Mouse (Mus musculus) MN1 (cell line): ENCODE measurements around the gene Olfr434.
"Not testable (repeated sequence)": the region's sequence is repeated elsewhere in the genome, so short reads cannot be mapped to it uniquely, and the experiment has no call there.

Experiments
- DNase-seq: peaks from one replicate; pipeline ENCODE4 v3.0.0-alpha.2; 2016; ENCODE audit warnings: low spot score

Gene Olfr434

DNA sequence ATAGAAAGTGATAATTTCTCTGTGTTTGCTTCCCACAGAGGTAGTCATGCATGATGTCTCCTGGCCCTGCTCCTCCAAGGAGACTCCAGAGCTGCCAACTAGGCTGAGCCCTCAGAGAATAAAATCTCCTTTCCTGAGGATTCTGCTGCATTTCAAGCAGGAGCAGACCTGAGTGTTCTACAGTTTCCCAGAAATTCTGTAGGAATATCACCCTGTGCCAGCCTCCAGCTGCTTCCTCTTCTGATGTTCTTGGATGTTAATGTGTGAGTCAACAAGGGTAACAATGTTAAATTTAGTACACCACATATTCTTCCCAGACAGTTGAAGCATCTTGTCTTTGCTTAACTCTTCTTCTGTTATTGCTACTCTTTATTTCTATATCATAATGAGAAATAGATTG, at the start of gene Olfr434:
Olfr434 (plus strand) TSS at position 149 of the 400 bp plus-strand sequence.
- not testable (repeated sequence) for DNase-seq

DNA sequence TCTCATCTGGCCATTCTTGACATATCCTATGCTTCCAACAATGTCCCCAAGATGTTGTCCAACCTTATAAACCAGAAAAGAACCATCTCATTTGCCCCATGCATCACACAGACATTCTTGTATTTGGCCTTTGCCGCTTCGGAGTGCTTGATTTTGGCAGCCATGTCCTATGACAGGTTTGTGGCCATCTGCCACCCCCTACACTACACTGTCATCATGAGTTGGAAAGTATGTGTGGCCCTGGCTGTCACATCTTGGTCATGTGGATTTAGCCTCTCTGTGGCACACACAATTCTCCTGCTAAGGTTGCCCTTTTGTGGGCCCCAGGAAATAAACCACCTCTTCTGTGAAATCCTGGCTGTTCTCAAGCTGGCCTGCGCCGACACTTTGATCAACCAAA, 45.6 kb upstream of the Olfr434 start:
- no peak for DNase-seq

DNA sequence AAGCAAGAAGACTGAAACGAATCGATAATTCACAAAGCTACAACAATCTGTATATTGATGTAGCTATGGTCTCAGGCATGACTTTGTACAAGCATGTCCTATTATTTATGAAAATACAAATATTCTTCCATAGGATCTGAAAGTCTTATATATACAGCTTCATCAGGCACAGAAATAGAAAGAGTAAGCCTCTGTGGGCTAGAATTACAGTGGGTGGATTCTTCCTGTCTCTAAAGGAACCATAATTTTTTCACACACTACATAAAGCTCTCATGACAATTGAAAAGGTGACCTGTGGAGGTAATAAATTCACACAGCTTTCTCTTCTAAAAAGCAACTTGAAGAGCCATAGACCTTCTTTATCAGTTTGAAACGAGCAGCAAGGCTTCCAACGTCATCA, 41.0 kb upstream of the Olfr434 start, which contains the start of gene Olfr13:
Olfr13 (plus strand) TSS at position 301 of the 400 bp plus-strand sequence.
- DNase-seq = no peak

DNA sequence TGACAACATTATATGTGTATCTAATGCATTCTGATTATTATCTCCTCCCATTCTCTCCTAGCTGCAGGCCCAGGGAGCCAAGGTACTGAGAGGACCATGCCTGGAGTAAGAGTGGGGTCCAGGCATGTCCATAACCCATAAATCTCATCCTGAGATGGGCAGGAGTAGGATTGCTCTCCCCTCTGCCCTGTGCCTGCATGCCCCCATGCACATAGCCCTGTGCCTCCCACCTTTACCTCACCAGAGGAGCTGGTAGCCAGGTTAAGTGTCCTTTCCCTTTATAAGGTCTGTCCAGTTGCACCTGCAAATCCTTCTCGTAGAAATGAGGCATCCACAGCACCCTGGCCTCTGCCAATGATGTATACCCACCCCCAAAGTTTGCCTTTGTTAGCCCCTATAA, 34.7 kb upstream of the Olfr434 start:
- no peak for DNase-seq

DNA sequence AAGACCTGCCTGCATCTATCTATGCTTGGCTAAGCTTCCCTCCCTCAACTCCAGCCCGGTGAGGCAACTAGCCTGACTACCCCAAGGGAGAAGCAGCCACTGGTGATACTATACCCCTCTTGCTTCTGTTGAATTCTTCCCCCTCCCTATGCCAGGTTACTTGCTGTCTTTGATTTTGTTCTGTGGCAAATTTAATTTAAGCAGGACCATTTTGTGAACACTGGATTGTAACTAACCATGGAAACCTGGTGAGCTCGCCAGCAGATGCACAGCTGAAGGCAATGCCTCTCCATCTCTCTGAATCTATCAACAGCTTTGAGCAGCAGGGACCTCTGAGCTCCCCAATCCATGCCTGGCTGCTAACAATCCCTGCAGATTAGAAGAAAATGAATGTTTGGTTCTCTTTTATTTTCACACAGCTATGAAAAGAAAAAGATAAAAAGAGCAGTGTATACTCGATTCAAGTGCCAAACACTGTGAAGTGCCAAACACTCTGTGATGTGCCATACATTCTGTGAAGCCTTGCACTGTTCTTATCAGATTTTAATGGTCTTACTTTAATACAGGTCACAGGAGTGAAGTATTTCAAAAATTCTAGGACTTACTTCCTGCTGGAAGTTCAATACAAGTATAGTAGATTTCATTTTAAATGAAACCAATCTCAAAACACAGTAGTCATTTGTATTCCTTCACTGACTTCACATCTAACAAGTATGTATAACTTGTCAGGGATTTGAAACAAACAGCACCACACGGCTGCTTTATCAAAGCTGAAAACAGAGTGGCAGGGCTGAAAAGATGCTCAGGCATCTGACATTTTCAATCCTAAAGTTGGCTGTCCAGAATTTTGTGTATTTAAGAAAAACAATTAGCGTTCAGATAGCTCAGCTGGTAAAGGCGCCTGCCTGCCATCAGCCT, 34.0 kb upstream of the Olfr434 start:
- no peak for DNase-seq

DNA sequence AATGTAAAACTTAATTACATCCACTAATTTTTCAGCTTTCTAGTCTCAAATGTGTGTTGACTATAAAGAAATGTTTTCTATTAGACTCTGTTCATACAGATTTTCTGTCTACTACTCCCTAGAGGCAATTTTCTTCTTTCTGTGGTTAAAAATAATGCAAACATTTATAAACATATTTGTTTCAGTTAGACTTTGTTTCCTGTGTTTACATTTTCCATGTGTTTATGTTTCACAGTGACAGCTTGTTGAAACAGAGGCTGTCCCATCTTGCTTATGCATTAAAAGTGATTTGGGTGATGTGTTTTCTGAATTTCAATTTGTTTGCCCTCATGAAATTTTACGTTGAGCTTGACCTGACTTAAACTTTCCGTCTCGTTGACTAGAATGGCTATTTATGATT, 21.8 kb upstream of the Olfr434 start:
- DNase-seq = no peak

DNA sequence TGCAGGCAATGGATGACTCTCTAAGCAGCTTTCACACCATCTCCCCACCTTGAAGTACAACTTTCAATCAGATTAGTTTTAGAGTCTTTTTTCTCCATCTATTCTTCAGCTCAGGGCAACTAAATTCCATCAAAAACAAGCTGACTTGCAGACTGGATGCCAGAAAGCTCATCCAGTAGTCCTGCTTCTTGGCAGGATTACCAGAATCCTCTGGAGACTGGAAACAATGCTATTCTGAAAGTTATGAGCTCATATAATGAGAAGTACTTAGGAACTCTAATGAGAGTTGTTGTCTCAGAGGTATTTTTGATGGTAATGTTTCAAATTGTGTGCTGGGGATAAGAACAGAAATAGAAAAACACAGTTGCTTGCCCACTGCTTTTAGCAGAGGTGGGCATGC, 16.0 kb upstream of the Olfr434 start, which contains the start of gene Olfr435:
Olfr435 (plus strand) TSS at position 366 of the 400 bp plus-strand sequence.
- DNase-seq = no peak

DNA sequence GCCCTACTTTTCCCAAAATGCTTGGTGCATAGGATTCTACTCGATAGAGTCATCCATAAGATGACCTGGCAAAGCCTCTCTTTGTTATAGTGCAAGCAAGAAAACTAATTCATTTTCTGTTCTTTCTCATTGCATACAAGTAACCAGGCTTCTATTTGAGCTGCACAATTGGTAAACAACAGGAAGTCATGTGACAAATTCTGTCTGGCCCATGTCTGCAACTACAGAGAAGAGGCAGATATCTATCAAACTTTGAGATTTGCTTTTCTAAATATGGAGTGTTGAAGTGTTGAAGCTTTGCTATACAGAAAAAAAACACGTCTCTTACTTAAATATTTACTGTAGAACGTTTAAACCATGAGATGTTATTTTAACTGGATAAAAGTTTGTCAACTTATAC, 14.7 kb upstream of the Olfr434 start:
- no peak for DNase-seq

DNA sequence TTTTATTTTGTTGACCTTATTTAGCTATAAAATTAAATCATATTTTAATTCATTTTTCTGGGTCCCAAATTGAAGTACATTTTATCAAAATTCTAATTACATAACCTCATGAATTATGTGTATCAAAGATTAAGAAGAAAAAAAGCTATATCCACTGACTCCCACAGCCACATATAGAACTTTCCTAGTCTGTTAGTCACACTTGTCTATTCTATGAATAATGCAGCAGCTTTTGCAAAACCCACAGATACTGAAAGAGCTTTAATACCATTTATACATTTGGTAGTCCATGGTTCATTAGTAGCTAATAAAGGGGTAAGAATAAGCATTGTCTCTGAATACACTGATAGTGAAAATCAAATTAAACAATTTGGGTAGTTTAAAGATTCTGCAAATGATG, 10.0 kb upstream of the Olfr434 start:
- DNase-seq = no peak

DNA sequence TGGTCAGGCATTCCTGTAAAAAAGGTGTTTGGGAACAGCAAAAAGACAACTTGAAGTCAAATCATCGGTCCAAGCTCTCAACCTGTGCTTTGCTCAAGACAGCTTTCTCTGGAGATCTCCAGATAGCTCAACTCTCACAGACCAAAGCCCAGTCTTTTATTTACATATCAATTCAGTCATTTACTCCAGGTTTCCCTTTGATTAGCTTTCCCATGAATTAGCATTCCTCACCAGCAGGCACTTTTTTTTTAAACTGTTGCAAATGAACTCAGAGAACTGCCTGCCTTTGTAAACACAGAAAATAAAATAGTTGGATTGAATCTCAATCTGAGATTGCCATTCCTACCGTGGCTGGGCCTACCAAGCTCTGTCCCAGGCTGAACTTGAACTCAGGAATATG, 7.5 kb upstream of the Olfr434 start:
- no peak for DNase-seq

DNA sequence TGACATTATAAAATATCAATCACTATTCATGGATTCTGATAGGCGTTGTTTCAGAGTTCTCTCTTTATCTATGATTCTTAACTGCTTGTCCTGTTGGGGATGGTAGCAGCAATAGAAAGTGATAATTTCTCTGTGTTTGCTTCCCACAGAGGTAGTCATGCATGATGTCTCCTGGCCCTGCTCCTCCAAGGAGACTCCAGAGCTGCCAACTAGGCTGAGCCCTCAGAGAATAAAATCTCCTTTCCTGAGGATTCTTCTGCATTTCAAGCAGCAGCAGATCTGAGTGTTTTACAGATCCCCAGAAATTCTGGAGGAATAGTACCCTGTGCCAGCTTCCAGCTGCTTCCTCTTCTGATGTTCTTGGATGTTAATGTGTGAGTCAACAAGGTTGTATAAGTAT, 18.4 kb downstream of the Olfr434 start, which contains the start of gene Olfr47:
Olfr47 (plus strand) TSS at position 275 of the 400 bp plus-strand sequence.
- not testable (repeated sequence) for DNase-seq

DNA sequence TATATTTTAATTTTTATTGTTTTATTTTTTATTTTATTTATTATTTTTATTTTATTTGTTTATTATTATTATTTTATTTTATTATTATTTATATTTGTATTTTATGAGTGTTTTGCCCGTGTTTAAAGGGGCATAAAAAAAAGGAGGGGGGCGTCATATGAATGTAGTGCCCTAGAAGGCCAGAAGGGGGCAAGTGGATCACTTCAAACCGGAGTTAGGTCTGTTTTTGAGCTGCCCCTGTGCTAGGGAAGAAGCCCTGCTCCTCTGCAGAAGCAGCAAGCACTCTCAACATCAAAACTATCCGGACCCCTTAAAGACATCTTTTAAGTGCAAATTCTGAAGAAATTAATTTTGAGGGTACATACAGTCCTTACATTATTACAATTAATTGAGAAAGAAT, 29.2 kb downstream of the Olfr434 start:
- no peak for DNase-seq

DNA sequence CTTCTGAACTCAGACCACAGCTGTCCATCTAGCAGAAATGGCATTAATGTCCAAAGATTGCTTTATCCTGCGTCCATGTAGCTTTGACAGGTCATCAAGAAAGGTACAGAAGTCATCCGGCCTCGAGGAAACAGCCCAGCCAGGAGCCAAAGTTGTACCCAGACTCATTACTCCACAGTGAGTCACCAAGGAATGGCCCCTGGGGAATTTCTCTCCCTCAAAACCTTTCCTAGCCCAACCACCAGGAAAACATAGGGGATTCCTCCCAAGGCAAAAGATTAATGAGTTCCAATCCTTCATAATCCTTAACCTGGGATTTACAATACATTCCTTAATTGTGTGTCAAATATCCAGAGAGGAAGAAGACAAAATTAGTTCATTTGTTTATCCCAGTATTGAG, 34.6 kb downstream of the Olfr434 start:
- no peak for DNase-seq

DNA sequence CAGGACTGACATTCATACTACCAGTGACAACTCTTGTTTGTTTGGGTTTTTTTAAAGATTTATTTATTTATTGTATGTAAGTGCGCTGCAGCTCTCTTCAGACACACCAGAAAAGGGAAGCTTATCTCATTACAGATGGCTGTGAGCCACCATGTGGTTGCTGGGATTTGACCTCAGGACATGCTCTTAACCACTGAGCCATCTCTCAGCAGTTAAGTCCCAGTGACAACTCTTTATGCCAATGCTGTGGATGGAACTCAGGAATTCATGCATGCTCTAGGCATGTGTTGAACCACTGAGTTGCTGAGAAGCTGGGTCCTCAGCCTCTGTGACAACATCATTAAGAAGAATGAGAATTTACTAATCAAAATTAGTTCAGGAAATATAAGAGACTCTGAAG, 40.2 kb downstream of the Olfr434 start:
- DNase-seq = no peak

DNA sequence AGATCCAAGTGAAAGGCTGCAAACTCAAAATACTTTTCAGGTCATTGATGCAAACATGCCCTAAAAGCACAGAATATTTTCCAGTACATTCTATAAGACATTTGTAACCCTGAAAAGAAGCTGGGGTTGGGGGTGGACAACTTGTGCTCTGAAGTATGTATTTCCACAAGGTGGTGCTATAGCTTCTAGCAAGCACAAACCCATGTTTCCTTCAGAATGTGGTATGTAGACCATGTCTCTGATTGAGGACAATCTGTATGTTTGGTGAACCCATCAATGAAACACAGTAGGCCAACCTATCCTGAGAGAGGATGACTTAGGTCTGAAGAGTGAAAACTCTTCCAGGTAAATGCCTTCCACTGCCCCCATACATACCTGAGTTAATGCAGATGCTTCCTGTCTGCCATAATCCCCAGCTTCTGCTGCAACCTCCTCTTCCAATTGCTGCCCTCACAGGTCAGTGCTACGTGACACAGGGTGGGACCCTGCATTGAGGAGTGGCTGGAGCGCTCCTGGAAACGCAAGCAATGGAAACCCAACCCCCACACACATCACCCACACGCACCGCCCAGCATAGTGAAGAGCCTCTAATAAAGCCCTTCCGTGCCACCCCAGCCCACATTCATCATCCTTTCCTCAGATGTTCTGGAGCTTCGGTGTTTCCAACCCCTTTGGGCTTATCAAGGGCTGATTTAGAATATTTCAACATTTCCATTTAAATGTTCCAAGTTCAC, 41.5 kb downstream of the Olfr434 start:
- no peak for DNase-seq

DNA sequence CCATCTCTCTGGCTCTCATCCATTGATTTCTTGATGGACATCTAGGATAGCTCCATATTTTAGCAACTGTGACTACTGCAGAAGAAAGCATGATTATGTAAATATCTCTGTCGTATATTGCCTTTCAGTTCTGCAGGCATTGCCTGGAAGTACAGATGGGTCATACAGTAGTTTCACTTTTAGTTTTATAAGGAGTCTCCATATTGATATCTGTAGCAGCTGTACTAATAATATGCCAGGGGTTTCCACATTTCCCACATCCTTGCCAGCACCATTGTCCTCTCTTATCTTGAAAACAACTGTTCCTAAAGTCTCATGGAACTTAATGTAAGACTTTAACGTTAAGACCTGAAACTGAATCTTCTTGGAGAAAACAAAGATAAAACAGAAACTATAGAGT, 47.9 kb downstream of the Olfr434 start:
- DNase-seq = no peak

DNA sequence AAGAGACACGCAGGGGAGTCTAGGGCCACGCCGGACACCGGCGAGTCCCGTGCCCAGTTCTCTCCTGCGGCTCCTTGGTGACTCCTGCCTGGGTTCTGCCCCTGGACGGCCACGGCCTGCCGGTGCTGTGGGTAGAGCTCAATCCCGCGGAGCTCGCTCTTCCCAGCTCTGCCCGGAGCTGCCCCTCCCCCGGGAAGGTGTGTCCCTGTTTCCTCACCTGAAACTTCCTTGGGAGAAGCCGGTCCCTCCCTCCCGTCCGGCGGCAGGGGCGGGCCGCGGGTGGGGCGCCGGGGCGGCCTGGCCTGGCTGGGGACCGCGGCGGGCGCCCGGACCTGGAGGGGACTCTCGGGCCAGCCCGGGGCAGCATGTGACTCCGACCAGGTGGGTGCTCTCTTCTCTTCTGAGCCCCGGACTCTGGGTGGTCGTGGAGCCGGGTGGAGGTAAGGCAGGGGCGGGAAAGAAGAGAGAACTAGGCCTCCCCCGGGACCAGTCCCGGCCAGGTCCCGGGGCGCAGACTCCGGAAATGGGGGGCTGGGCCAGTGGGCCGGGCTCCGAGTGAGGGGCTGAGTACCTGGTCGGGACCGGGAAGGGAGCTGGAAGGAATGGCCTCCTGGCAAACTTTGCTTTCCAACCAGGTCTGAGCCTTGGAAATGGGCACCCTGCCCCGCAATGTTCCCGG, 52.7 kb downstream of the Olfr434 start, which contains the start of gene Arhgef5:
Arhgef5 (plus strand) TSS at position 220 of the 679 bp plus-strand sequence.
- no peak for DNase-seq

DNA sequence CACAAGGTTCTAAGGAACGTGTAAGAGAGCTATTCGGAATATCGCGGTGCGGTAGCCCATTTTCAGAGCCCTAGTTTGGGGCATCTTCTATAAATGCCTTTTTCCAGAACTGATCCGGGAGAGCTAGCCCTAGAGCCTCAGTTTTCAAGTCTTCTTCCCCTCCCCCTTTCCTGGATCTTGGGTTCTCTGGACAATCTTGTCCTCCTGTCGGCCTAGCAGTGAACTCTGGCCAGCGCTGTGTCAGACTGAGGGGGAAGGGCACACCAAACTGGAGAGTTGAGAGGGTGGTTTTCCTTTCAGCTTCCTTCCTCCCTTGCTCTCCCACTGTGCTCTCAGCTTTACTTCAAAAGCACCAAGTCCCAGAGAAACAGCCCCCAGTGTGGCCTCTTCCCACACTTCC, 53.5 kb downstream of the Olfr434 start:
- DNase-seq = no peak
